Comparison of ENCODE assay signal across 8 mouse cellular contexts in the genomic region with DNA sequence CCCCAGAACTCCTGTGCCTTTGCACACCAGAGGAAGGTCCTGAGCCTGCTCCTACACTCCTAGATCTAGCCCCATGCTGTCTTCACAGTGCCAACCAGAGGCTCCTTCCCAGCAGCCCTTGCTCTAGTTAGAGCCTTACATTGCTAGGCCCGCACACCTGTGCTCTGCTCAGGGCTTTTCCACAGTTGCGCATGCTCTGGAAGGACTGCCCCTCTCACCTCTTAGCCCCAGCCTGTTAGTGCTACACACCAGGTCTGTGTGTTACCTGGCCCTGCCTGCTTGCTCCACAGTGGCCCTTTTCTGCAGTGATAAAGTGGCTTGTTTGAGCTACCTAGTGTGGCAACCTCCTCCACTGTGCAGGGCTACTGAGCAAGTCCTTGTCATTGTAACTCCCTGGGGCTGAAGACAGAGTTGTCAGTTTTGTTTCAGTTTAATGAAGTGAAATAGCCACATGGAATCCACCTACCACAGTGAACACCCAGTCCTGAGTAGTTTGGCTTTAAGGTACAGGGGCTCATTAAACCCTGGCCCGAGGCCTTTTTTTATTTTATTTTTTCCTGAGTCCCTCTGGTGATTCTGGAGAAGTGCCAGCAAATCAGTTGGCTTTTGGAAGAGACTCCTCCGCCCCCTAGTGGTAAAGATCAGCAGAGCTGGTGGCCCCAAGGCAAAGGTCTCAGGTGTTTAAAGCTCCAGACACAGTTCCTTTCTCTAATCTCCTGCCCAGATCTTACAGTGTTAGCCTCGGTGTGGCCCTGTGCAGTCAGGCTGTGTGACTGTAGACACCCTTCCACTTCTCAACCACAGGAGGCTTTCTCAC. TPM values are rescaled to one million over a fixed set of nuclear protein-coding genes. Genes with fewer than 3 reads are reported as not detected.
DNase-seq lines count a peak whose midpoint lies in the region; ATAC-seq and TF ChIP-seq lines count a peak whose summit lies in the region.

No protein-coding gene starts in this region.

- H3K27ac ChIP-seq in midbrain, postnatal 0 days (ENCODE audit: low read depth, low read length): peak overlapping the region; percentile 57; the same call in 1 of the 2 replicates
- H3K27ac ChIP-seq in stomach, postnatal 0 days (replicated peaks): no peak overlapping the region

- no peaks in the 10 kb centered on the region for H3K4me1 ChIP-seq in midbrain, postnatal 0 days (ENCODE audit: insufficient read depth, low read length)
- H3K4me1 ChIP-seq in stomach, postnatal 0 days (replicated peaks; ENCODE audit: control insufficient read depth, insufficient read depth): no peaks in the 10 kb centered on the region

- H3K4me3 ChIP-seq in midbrain, postnatal 0 days (ENCODE audit: low read depth, low read length): no peak overlapping the region
- no peak overlapping the region for H3K4me3 ChIP-seq in stomach, postnatal 0 days (ENCODE audit: low read depth, low read length)

- 43% methylated on average over 5 of the region's 5 CpGs for WGBS in midbrain, postnatal 0 days
- WGBS in stomach, postnatal 0 days: 42% methylated on average over 5 of the region's 5 CpGs

- TF ChIP-seq CTCF in midbrain, postnatal 0 days (IDR thresholded peaks at IDR 0.05): peak; percentile 81
- TF ChIP-seq CTCF in stomach, postnatal 0 days (IDR thresholded peaks at IDR 0.05; ENCODE audit: low read depth): peak; percentile 84

- H3K36me3 ChIP-seq in midbrain, postnatal 0 days (ENCODE audit: insufficient read depth, low read length): peaks cover 26% of the 10 kb centered on the region
- H3K36me3 ChIP-seq in stomach, postnatal 0 days (ENCODE audit: control insufficient read depth, insufficient read depth, low read length): peaks cover 8% of the 10 kb centered on the region; the same call in 1 of the 2 replicates

- H3K9ac ChIP-seq in midbrain, postnatal 0 days (replicated peaks; ENCODE audit: low read length, poor library complexity, severe bottlenecking): no peak overlapping the region
- H3K9ac ChIP-seq in stomach, postnatal 0 days (ENCODE audit: low read length): no peak overlapping the region

- DNase-seq in B cell, adult 2 months: peak; percentile 75 to 77
- peak; percentile 85 for DNase-seq in adipocyte (ENCODE audit: low spot score)
- peak; percentile 67 for DNase-seq in embryo, embryonic 10 days (ENCODE audit: low spot score)
- peak; percentile 66 for DNase-seq in heart, adult 8-10 months (ENCODE audit: low spot score)
- DNase-seq in kidney, adult 9 months: peak; percentile 87
- DNase-seq in liver: peak; percentile 78
- DNase-seq in midbrain, postnatal 0 days (ENCODE audit: low spot score): peak; percentile 87
- DNase-seq in stomach, postnatal 0 days (ENCODE audit: low spot score): peak; percentile 79

- no peak for TF ChIP-seq EP300 in stomach, postnatal 0 days (optimal IDR thresholded peaks at IDR 0.05)

- no peaks in the 10 kb centered on the region for H3K27me3 ChIP-seq in midbrain, postnatal 0 days (ENCODE audit: insufficient read depth, low read length)
- no peaks in the 10 kb centered on the region for H3K27me3 ChIP-seq in stomach, postnatal 0 days (ENCODE audit: control insufficient read depth, insufficient read depth, low read length)

- ATAC-seq in midbrain, postnatal 0 days (ENCODE audit: low FRiP score): no peak
- ATAC-seq in stomach, postnatal 0 days (ENCODE audit: low FRiP score, low TSS enrichment): peak; percentile 68

- no peaks in the 10 kb centered on the region for H3K9me3 ChIP-seq in midbrain, postnatal 0 days (ENCODE audit: low read length)
- no peaks in the 10 kb centered on the region for H3K9me3 ChIP-seq in stomach, postnatal 0 days (ENCODE audit: control insufficient read depth, low read length)

- no peak overlapping the region for H3K4me2 ChIP-seq in midbrain, postnatal 0 days (ENCODE audit: low read depth, low read length, poor library complexity, severe bottlenecking)
- H3K4me2 ChIP-seq in stomach, postnatal 0 days (replicated peaks; ENCODE audit: low read depth): no peak overlapping the region

RNA-seq across cellular contexts. Expression of gene Smg9, which starts 7.3 kb away (rescaled TPM):
- 1 to 10 TPM; 5.9 to 8.3 (median 8.0) TPM for total RNA-seq in heart, adult 8-10 months (2022)
- total RNA-seq in midbrain, postnatal 0 days (2014; rRNA removed): 34.2 and 50.0 TPM in 2 replicates
- 28.7 and 30.1 TPM in 2 replicates for polyA plus RNA-seq in midbrain, postnatal 0 days (2015; fragmentation: Nextera tagmentation; extraction: Ambion mirVana)
- polyA plus RNA-seq in stomach, postnatal 0 days (2015; fragmentation: Nextera tagmentation; extraction: Ambion mirVana): 14.1 and 14.4 TPM in 2 replicates

RNA-seq across cellular contexts. Expression of gene Kcnn4, which starts 36.7 kb away (rescaled TPM):
- 1 to 10 TPM in 1 of 4 experiments, under 1 TPM in 3; 0.44 to 1.3 (median 0.69) TPM for total RNA-seq in heart, adult 8-10 months (2022)
- 0.27 and 2.5 TPM in 2 replicates for total RNA-seq in midbrain, postnatal 0 days (2014; rRNA removed)
- polyA plus RNA-seq in midbrain, postnatal 0 days (2015; fragmentation: Nextera tagmentation; extraction: Ambion mirVana): 0.81 and 1.1 TPM in 2 replicates
- polyA plus RNA-seq in stomach, postnatal 0 days (2015; fragmentation: Nextera tagmentation; extraction: Ambion mirVana): 15.5 and 17.0 TPM in 2 replicates

RNA-seq across cellular contexts. Expression of gene Irgc1, which starts 45.4 kb away (rescaled TPM):
- total RNA-seq in heart, adult 8-10 months (2022): under 1 TPM in 1 of 4 experiments, not detected in 3; 0.32 TPM
- not detected in 2 replicates for total RNA-seq in midbrain, postnatal 0 days (2014; rRNA removed)
- not detected in 2 replicates for polyA plus RNA-seq in midbrain, postnatal 0 days (2015; fragmentation: Nextera tagmentation; extraction: Ambion mirVana)
- polyA plus RNA-seq in stomach, postnatal 0 days (2015; fragmentation: Nextera tagmentation; extraction: Ambion mirVana): 0.05 and 0.10 TPM in 2 replicates

RNA-seq across cellular contexts. Expression of gene Plaur, which starts 55.5 kb away (rescaled TPM):
- 1 to 10 TPM; 1.7 to 9.2 (median 2.6) TPM for total RNA-seq in heart, adult 8-10 months (2022)
- 1.4 and 3.7 TPM in 2 replicates for total RNA-seq in midbrain, postnatal 0 days (2014; rRNA removed)
- polyA plus RNA-seq in midbrain, postnatal 0 days (2015; fragmentation: Nextera tagmentation; extraction: Ambion mirVana): 0.93 and 1.1 TPM in 2 replicates
- polyA plus RNA-seq in stomach, postnatal 0 days (2015; fragmentation: Nextera tagmentation; extraction: Ambion mirVana): 26.8 and 28.8 TPM in 2 replicates

RNA-seq across cellular contexts. Expression of gene Lypd5, which starts 57.7 kb away (rescaled TPM):
- not detected for total RNA-seq in heart, adult 8-10 months (2022)
- 0.44 TPM in 1 of 2 replicates, not detected in the other for total RNA-seq in midbrain, postnatal 0 days (2014; rRNA removed)
- not detected in 2 replicates for polyA plus RNA-seq in midbrain, postnatal 0 days (2015; fragmentation: Nextera tagmentation; extraction: Ambion mirVana)
- polyA plus RNA-seq in stomach, postnatal 0 days (2015; fragmentation: Nextera tagmentation; extraction: Ambion mirVana): 196 and 201 TPM in 2 replicates
